Mouse (Mus musculus) cerebellum, adult 2 months (tissue): ENCODE data around the gene Il17rb. TPM values are rescaled to one million over a fixed set of nuclear protein-coding genes. Genes with fewer than 3 reads are reported as not detected.

Experiments used
- DNase-seq, 2 experiments: peaks; one replicate each; pipeline ENCODE4 v3.0.0; 2021
- H3K27ac ChIP-seq: fragments of 200-500 bp; 2 replicates; pipeline ENCODE4 v1.5.1; 2012; ENCODE audit warnings: low read length, control low read depth, inconsistent platforms; ENCODE audit not compliant: insufficient read depth
- H3K27me3 ChIP-seq: fragments of 200-500 bp; 2 replicates; pipeline ENCODE4 v1.6.1; 2012; ENCODE audit warnings: inconsistent platforms, mild to moderate bottlenecking, low read length, moderate library complexity; ENCODE audit not compliant: control insufficient read depth, insufficient read depth
- H3K4me1 ChIP-seq: fragments of 200-500 bp; 2 replicates; pipeline ENCODE4 v1.6.1; 2011; ENCODE audit warnings: low read length; ENCODE audit not compliant: control insufficient read depth, insufficient read depth
- H3K4me3 ChIP-seq: fragments of 200-500 bp; replicated peaks from 2 replicates; pipeline ENCODE3; 2011; ENCODE audit warnings: mild to moderate bottlenecking, low read depth, low read length, control low read depth; ENCODE audit not compliant: insufficient read depth
- CTCF ChIP-seq: fragments of 200-500 bp; IDR thresholded peaks from 2 replicates; pipeline ENCODE4 v1.5.1; 2011; ENCODE audit warnings: low read depth, mild to moderate bottlenecking, control low read depth, low read length, moderate library complexity, borderline replicate concordance; ENCODE audit not compliant: insufficient read depth
- POLR2A ChIP-seq: fragments of 200-500 bp; IDR thresholded peaks from 2 replicates; pipeline ENCODE4 v1.6.1; 2011; ENCODE audit warnings: low read length, control low read depth, borderline replicate concordance; ENCODE audit not compliant: insufficient read depth
- WGBS: fragments of 180-500 bp; shearing (Covaris S2); methylation state at CpG from one replicate; pipeline ENCODE4 v1.1.7; 2018; 5-methylcytosine and 5-hydroxymethylcytosine counted together
- polyA plus RNA-seq: library from polyadenylated mRNA; depleted of rRNA; stranded (reverse); fragments of >200 nt; gene quantifications from 2 replicates; pipeline ENCODE4 v1.2.3, GENCODE M21; 2012; rRNA removed

Gene Il17rb
- 3.0 and 3.3 TPM in 2 replicates for polyA plus RNA-seq

- TF ChIP-seq CTCF (no peak), POLR2A (no peak)
- WGBS, result 11% methylated on average over 54 of the region's 54 CpGs
- peak within 1 kb of the TSS; percentile 39 for H3K4me3 ChIP-seq
- peak; percentile 44 to 51 for DNase-seq
- peaks cover 3% of the 10 kb centered on the region; the same call in 1 of the 2 replicates for H3K4me1 ChIP-seq
- no peaks in the 10 kb centered on the region for H3K27me3 ChIP-seq
- peak within 1 kb of the TSS; percentile 4; the same call in 1 of the 2 replicates for H3K27ac ChIP-seq
Measured at GRCm38 (mm10) chr14:30008733-30009575, at the start of gene Il17rb, which contains the start of gene Chdh. TSS of gene Il17rb (minus strand) at chr14:30008896. TSS of gene Chdh (plus strand) at chr14:30009023.

DNA sequence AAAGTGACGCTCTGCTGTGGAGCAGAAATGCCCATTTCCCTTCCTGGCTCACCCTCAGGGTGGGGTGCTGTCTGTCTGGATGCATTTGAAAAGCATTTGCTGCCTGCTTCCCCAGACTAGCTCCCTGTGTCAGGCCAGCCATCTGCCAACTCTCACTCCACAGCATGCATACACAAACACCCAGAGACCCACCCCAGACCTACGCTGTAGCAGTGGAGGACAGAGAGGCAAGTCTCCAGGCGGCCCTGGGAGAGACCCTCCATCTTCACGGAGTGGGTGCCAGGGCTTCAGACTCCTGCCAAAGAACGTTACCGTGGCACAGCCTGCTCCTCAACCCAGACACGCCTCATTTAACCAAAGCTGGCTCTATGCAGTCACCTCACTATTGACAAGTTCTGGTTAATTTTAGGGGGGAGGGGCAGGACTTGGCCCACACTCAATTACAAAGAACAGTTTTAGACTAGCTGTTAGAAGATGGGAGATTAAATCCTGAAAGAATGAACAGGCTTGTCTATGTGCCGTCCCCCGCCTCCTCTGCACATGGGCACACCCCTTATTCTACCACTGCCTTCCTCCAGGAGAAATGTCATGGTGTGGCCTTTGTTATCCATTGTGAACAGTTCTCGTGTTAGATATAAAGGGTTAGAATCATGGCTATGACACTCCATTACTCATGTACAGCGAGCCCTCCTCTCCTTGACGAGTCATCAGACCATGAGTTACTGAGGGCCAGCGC is 47.5 kb upstream of the Il17rb start:
- Histone ChIP-seq H3K27me3 (no peaks in the 10 kb centered on the region), H3K4me1 (peaks cover 8% of the 10 kb centered on the region), H3K27ac (no peak overlapping the region), H3K4me3 (no peak overlapping the region)
- peak in 1 of 2 experiments; percentile 16 for DNase-seq
- no peak for TF ChIP-seq CTCF
- no peak for TF ChIP-seq POLR2A
- 42% methylated on average over 13 of the region's 13 CpGs for WGBS

- 75% methylated on average over 7 of the region's 7 CpGs for WGBS
- no peak overlapping the region for H3K27ac ChIP-seq
- TF ChIP-seq POLR2A (no peak), CTCF (no peak)
- H3K27me3 ChIP-seq, result no peaks in the 10 kb centered on the region
- H3K4me1 ChIP-seq, result peaks cover 8% of the 10 kb centered on the region
- H3K4me3 ChIP-seq, result no peak overlapping the region
- no peak for DNase-seq
Measured at GRCm38 (mm10) chr14:30054922-30055321, 46.2 kb upstream of the Il17rb start.

DNA sequence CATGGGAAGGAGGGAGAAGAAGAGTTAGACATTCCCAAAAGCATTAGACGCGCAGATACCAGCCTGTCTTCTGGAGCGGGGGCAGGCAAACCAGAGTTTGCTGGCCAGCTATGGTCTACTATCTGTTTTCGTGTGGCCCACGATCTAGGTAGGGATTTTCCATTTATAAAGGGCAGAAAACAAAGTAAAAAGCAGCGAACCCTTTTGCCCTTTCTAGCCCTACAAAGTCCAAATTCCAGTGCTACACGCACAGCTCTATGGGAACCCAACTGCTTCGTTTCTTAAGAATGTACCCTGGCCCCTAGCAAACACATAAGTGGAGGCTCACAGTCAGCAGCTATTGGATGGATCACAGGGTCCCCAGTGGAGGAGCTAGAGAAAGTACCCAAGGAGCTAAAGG is 41.6 kb upstream of the Il17rb start:
- no peak overlapping the region for H3K27ac ChIP-seq
- DNase-seq, result no peak
- H3K4me3 ChIP-seq, result no peak overlapping the region
- no peaks in the 10 kb centered on the region; the same call in 1 of the 2 replicates for H3K4me1 ChIP-seq
- TF ChIP-seq CTCF (no peak), POLR2A (no peak)
- WGBS, result 94% methylated on average over 8 of the region's 8 CpGs
- no peaks in the 10 kb centered on the region for H3K27me3 ChIP-seq

- DNase-seq, result no peak
- H3K27ac ChIP-seq, result no peak overlapping the region
- WGBS, result 84% methylated on average over 3 of the region's 3 CpGs
- TF ChIP-seq CTCF, result peak; percentile 14; the same call in 1 of the 2 replicates
- TF ChIP-seq POLR2A, result no peak
- no peaks in the 10 kb centered on the region for H3K27me3 ChIP-seq
- no peak overlapping the region for H3K4me3 ChIP-seq
- H3K4me1 ChIP-seq, result no peaks in the 10 kb centered on the region; the same call in 1 of the 2 replicates
Measured at GRCm38 (mm10) chr14:30048049-30048448, 39.4 kb upstream of the Il17rb start.

- Histone ChIP-seq H3K27ac (no peak overlapping the region), H3K27me3 (no peaks in the 10 kb centered on the region), H3K4me1 (no peaks in the 10 kb centered on the region; the same call in 1 of the 2 replicates), H3K4me3 (no peak overlapping the region)
- no peak for TF ChIP-seq POLR2A
- no peak for TF ChIP-seq CTCF
- no peak for DNase-seq
- 90% methylated on average over 4 of the region's 4 CpGs for WGBS
Measured at GRCm38 (mm10) chr14:30046976-30047375, 38.3 kb upstream of the Il17rb start.

- no peak for TF ChIP-seq CTCF
- TF ChIP-seq POLR2A, result no peak
- WGBS, result 80% methylated on average over 8 of the region's 8 CpGs
- no peak for DNase-seq
- Histone ChIP-seq H3K4me1 (no peaks in the 10 kb centered on the region; the same call in 1 of the 2 replicates), H3K4me3 (no peak overlapping the region), H3K27ac (no peak overlapping the region), H3K27me3 (no peaks in the 10 kb centered on the region)
Measured at GRCm38 (mm10) chr14:30045704-30046220, 37.1 kb upstream of the Il17rb start.
